Mouse (Mus musculus) forebrain, embryonic 11.5 days (tissue): Measurements from ENCODE around the gene Tnr. TPM values are rescaled to one million over a fixed set of nuclear protein-coding genes. Genes with fewer than 3 reads are reported as not detected.

Source experiments
- ATAC-seq: fragments of 200-750 bp; cut with Nextera tagmentation; replicated peaks from 2 replicates; pipeline ENCODE4 v1.8.0; 2017; ENCODE audit warnings: moderate TSS enrichment; ENCODE audit not compliant: low FRiP score
- DNase-seq: peaks from one replicate; pipeline ENCODE4 v3.0.0-alpha.2; 2017; ENCODE audit warnings: low spot score
- H3K27ac ChIP-seq: fragments of 300-500 bp; sonication (generic); 2 replicates; pipeline ENCODE4 v1.5.1; 2014; ENCODE audit warnings: low read depth, low read length
- H3K27me3 ChIP-seq: fragments of 300-500 bp; sonication (generic); 2 replicates; pipeline ENCODE4 v1.6.1; 2014; ENCODE audit warnings: mild to moderate bottlenecking, low read length, mixed read lengths; ENCODE audit not compliant: control insufficient read depth, insufficient read depth
- H3K36me3 ChIP-seq: fragments of 300-500 bp; sonication (generic); 2 replicates; pipeline ENCODE4 v1.6.1; 2014; ENCODE audit warnings: mild to moderate bottlenecking, low read length, moderate library complexity, mixed read lengths; ENCODE audit not compliant: control insufficient read depth, insufficient read depth
- H3K4me1 ChIP-seq: fragments of 300-500 bp; sonication (generic); replicated peaks from 2 replicates; pipeline ENCODE4 v1.6.1; 2014; ENCODE audit warnings: low read length, mixed read lengths; ENCODE audit not compliant: control insufficient read depth, insufficient read depth
- H3K4me2 ChIP-seq: fragments of 300-500 bp; sonication (generic); 2 replicates; pipeline ENCODE4 v1.6.1; 2014; ENCODE audit warnings: low read depth, mild to moderate bottlenecking, low read length, moderate library complexity, mixed read lengths; ENCODE audit not compliant: severe bottlenecking
- H3K4me3 ChIP-seq: fragments of 300-500 bp; sonication (generic); 2 replicates; pipeline ENCODE4 v1.5.1; 2014; ENCODE audit warnings: low read depth, low read length
- H3K9ac ChIP-seq: fragments of 300-500 bp; sonication (generic); 2 replicates; pipeline ENCODE4 v1.6.1; 2014; ENCODE audit warnings: low read length
- H3K9me3 ChIP-seq: fragments of 300-500 bp; sonication (generic); 2 replicates; pipeline ENCODE4 v1.6.1; 2016; ENCODE audit warnings: low read length, mixed read lengths; ENCODE audit not compliant: control insufficient read depth
- WGBS: fragments of 180-500 bp; shearing (Covaris S2); extraction: QIAGEN DNeasy Blood & Tissue Kit; methylation state at CpG from one replicate; pipeline ENCODE4 v1.1.7; 2014; 5-methylcytosine and 5-hydroxymethylcytosine counted together
- polyA plus RNA-seq: library from polyadenylated mRNA; unstranded; fragments of >200 nt; fragmentation: Nextera tagmentation; extraction: Ambion mirVana; gene quantifications from 2 replicates; pipeline ENCODE4 v1.2.1, GENCODE M21; 2014

Gene Tnr
- polyA plus RNA-seq, 1 experiment from 2014 or later, result 0.77 TPM

DNA sequence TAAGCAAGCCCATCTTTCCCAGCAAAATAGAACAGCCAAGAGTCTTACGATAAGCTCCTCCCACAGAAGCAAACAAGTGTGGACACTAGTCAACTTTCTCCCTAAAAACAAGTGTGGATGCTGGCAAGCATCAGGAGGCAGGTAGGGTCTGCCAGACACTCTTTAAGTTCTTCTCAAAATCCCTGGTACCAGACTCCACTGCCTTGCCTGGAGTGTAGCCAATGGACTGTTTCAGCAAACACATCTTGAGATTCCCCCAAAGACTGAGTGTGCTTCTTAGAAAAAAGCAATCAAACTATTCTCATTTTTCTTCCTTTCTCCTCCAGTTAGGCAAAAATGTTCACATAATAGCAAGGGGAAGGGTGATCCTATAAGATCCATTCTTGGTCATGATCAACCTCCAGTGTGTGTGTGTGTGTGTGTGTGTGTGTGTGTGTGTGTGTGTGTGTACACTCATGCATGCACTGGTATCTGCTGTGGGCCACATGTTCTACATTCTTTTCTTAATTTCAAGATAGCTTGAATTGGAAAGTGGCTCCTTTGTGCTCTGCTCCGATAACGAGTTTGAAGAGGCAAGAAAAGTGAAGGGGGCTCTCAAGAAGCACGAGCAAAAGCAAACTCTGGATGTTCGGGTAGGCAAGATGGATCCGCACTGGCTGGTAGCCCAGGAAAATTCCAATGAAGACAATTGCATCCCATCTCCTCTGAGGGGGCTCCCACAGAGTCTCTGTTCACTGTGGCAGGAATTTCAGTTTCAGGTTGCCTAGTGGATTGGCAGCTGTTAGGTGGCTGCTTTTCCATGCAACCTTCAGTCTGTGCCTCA, 346.3 kb downstream of the Tnr start:
- H3K27me3 ChIP-seq, result no peaks in the 10 kb centered on the region
- no peak overlapping the region for H3K4me3 ChIP-seq
- no peak overlapping the region for H3K4me2 ChIP-seq
- no peaks in the 10 kb centered on the region; the same call in 1 of the 2 replicates for H3K4me1 ChIP-seq
- no peaks in the 10 kb centered on the region for H3K36me3 ChIP-seq
- H3K9me3 ChIP-seq, result no peaks in the 10 kb centered on the region
- H3K27ac ChIP-seq, result no peak overlapping the region
- H3K9ac ChIP-seq, result no peak overlapping the region
- ATAC-seq (no peak), DNase-seq (no peak)
- 73% methylated on average over 6 of the region's 6 CpGs for WGBS

GRCm38 (mm10) chr1:159872866-159873265, 349.3 kb downstream of the Tnr start:
- Histone ChIP-seq H3K4me1 (no peaks in the 10 kb centered on the region), H3K9me3 (no peaks in the 10 kb centered on the region), H3K4me2 (no peak overlapping the region), H3K27ac (no peak overlapping the region), H3K9ac (no peak overlapping the region), H3K4me3 (no peak overlapping the region), H3K36me3 (no peaks in the 10 kb centered on the region), H3K27me3 (no peaks in the 10 kb centered on the region)
- DNase-seq (no peak), ATAC-seq (no peak)
- 93% methylated on average over 3 of the region's 3 CpGs for WGBS

DNA sequence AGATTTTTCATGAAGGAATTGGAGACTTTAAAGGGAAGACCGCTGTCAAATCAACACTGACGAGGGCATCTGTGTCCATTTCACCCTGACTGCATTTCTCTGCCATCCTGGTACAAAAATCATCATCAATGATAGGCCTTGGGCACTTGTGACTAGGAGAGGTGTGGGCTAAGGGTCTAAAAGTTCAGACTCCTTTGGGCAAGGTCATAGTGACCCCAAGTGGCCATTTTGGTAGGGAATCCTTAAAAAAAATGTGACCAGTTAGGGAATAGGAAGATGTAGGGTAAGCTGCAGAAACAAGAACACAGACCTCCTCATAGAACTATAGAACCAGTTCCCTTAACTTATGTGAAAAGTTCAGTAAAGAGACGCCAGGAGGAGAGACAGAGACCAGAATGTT, 355.1 kb downstream of the Tnr start:
- no peaks in the 10 kb centered on the region for H3K27me3 ChIP-seq
- no peak overlapping the region for H3K4me3 ChIP-seq
- H3K9me3 ChIP-seq, result no peaks in the 10 kb centered on the region
- no peak overlapping the region for H3K9ac ChIP-seq
- WGBS, result 55% methylated on average over 3 of the region's 3 CpGs
- DNase-seq (no peak), ATAC-seq (no peak)
- no peak overlapping the region for H3K27ac ChIP-seq
- H3K36me3 ChIP-seq, result no peaks in the 10 kb centered on the region
- H3K4me1 ChIP-seq, result no peaks in the 10 kb centered on the region
- H3K4me2 ChIP-seq, result no peak overlapping the region

DNA sequence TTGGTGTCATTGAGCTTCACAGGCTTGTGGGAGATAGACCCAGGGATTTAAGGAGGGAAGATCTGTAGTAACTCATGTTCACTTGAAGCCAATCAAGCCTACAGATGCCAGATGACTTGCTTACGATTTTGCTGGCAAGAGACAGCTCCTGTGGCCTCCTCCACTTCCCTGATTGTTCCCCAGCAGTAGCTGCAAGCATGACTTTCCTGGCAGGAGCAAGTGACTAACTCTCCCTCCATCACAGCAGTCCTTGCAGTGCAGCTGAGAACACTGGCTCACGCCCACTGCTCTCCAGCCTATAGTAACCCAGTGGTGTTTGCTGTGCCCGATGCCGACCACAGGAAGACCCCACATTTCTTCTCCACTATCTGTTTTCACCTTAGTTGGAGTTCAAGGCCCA, 356.3 kb downstream of the Tnr start:
- 86% methylated on average over 4 of the region's 4 CpGs for WGBS
- H3K4me2 ChIP-seq, result no peak overlapping the region

GRCm38 (mm10) chr1:159885476-159885875, 361.9 kb downstream of the Tnr start:
- 83% methylated on average over 3 of the region's 3 CpGs for WGBS
- DNase-seq, result no peak
- ATAC-seq, result no peak

More for the DNA sequence above, 356.3 kb downstream of the Tnr start:
- DNase-seq, result no peak
- Histone ChIP-seq H3K36me3 (no peaks in the 10 kb centered on the region), H3K4me1 (no peaks in the 10 kb centered on the region), H3K9me3 (no peaks in the 10 kb centered on the region), H3K27me3 (no peaks in the 10 kb centered on the region), H3K9ac (no peak overlapping the region), H3K27ac (no peak overlapping the region), H3K4me3 (no peak overlapping the region)
- ATAC-seq, result no peak

DNA sequence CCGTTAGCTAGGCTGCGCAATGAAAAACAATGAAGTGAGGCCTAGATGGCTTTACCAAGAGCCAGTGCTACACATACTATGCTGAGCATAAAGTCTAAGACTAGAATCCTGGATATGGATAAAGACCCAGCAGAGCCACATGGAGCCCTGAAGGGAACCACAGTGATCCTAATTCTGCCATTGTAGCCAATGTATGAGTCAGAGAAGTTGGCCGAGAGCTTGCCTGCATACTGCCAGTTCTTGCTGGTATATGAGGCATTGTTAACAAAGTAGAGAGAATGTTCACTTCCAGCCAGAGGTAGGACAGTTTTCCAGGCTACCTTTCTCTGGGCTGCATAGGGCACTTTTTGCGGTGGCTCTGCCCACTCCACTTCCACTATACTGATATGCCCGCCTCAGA, 365.0 kb downstream of the Tnr start:
- Histone ChIP-seq H3K27ac (no peak overlapping the region), H3K36me3 (no peaks in the 10 kb centered on the region), H3K4me3 (no peak overlapping the region), H3K27me3 (no peaks in the 10 kb centered on the region), H3K4me2 (no peak overlapping the region), H3K4me1 (no peaks in the 10 kb centered on the region), H3K9ac (no peak overlapping the region), H3K9me3 (no peaks in the 10 kb centered on the region)
- ATAC-seq (no peak), DNase-seq (no peak)
- WGBS, result 91% methylated on average over 5 of the region's 5 CpGs

More at GRCm38 (mm10) chr1:159885476-159885875, 361.9 kb downstream of the Tnr start:
- H3K4me1 ChIP-seq, result no peaks in the 10 kb centered on the region
- H3K9ac ChIP-seq, result no peak overlapping the region
- H3K9me3 ChIP-seq, result no peaks in the 10 kb centered on the region
- H3K27me3 ChIP-seq, result no peaks in the 10 kb centered on the region
- no peaks in the 10 kb centered on the region for H3K36me3 ChIP-seq
- no peak overlapping the region for H3K4me3 ChIP-seq
- H3K27ac ChIP-seq, result no peak overlapping the region
- no peak overlapping the region for H3K4me2 ChIP-seq

GRCm38 (mm10) chr1:159889012-159889765, 365.6 kb downstream of the Tnr start:
- Histone ChIP-seq H3K4me3 (no peak overlapping the region), H3K4me1 (no peaks in the 10 kb centered on the region), H3K9me3 (no peaks in the 10 kb centered on the region), H3K27ac (no peak overlapping the region), H3K27me3 (no peaks in the 10 kb centered on the region), H3K4me2 (no peak overlapping the region), H3K36me3 (no peaks in the 10 kb centered on the region), H3K9ac (no peak overlapping the region)
- no peak for ATAC-seq
- 93% methylated on average over 17 of the region's 17 CpGs for WGBS
- no peak for DNase-seq

GRCm38 (mm10) chr1:159890524-159890923, 367.0 kb downstream of the Tnr start:
- H3K27me3 ChIP-seq, result no peaks in the 10 kb centered on the region
- DNase-seq, result no peak
- no peak overlapping the region for H3K27ac ChIP-seq
- H3K4me1 ChIP-seq, result no peaks in the 10 kb centered on the region
- WGBS, result 83% methylated on average over 5 of the region's 5 CpGs
- no peak overlapping the region for H3K9ac ChIP-seq
- H3K9me3 ChIP-seq, result no peaks in the 10 kb centered on the region
- no peak overlapping the region for H3K4me3 ChIP-seq
- ATAC-seq, result no peak
- no peak overlapping the region for H3K4me2 ChIP-seq
- H3K36me3 ChIP-seq, result no peaks in the 10 kb centered on the region
